Mouse (Mus musculus) heart, embryonic 13.5 days (tissue): ENCODE results near the gene Vrk1. TPM values are rescaled to one million over a fixed set of nuclear protein-coding genes. Genes with fewer than 3 reads are reported as not detected.
A peak's percentile ranks its signal among the peaks of the same experiment; 100 is the strongest.

Source experiments
- ATAC-seq: fragments of 200-750 bp; cut with Nextera tagmentation; 2 replicates; pipeline ENCODE4 v1.8.0; 2017; ENCODE audit warnings: moderate TSS enrichment; ENCODE audit not compliant: insufficient number of reproducible peaks, low FRiP score, low TSS enrichment; ENCODE audit errors: extremely low read depth
- H3K27ac ChIP-seq: fragments of 300-500 bp; sonication (generic); replicated peaks from 2 replicates; pipeline ENCODE4 v1.5.1; 2015; ENCODE audit warnings: moderate library complexity, mild to moderate bottlenecking, inconsistent platforms
- H3K27me3 ChIP-seq: fragments of 300-500 bp; sonication (generic); replicated peaks from 2 replicates; pipeline ENCODE4 v1.6.1; 2015; ENCODE audit warnings: mild to moderate bottlenecking, inconsistent platforms
- H3K36me3 ChIP-seq: fragments of 300-500 bp; sonication (generic); 2 replicates; pipeline ENCODE4 v1.6.1; 2015; ENCODE audit warnings: mild to moderate bottlenecking, inconsistent platforms
- H3K4me1 ChIP-seq: fragments of 300-500 bp; sonication (generic); 2 replicates; pipeline ENCODE4 v1.6.1; 2015; ENCODE audit warnings: inconsistent platforms
- H3K4me2 ChIP-seq: fragments of 300-500 bp; sonication (generic); 2 replicates; pipeline ENCODE4 v1.6.1; 2015; ENCODE audit warnings: inconsistent platforms, mild to moderate bottlenecking, moderate library complexity
- H3K4me3 ChIP-seq: fragments of 300-500 bp; sonication (generic); 2 replicates; pipeline ENCODE4 v1.5.1; 2015; ENCODE audit warnings: moderate library complexity, mild to moderate bottlenecking, inconsistent platforms
- H3K9ac ChIP-seq: fragments of 300-500 bp; sonication (generic); 2 replicates; pipeline ENCODE4 v1.6.1; 2015; ENCODE audit warnings: inconsistent platforms, mild to moderate bottlenecking, moderate library complexity
- H3K9me3 ChIP-seq: fragments of 300-500 bp; sonication (generic); 2 replicates; pipeline ENCODE4 v1.6.1; 2016; ENCODE audit warnings: inconsistent platforms
- WGBS: fragments of 180-500 bp; shearing (Covaris S2); methylation state at CpG from one replicate; pipeline ENCODE4 v1.1.7; 2015; ENCODE audit warnings: mixed read lengths; 5-methylcytosine and 5-hydroxymethylcytosine counted together
- polyA plus RNA-seq: library from polyadenylated mRNA; unstranded; fragments of >200 nt; fragmentation: Nextera tagmentation; extraction: Ambion mirVana; gene quantifications from 2 replicates; pipeline ENCODE4 v1.2.1, GENCODE M21; 2015

The Vrk1 gene
- polyA plus RNA-seq, 1 experiment from 2014 or later, result 41.4 TPM

DNA sequence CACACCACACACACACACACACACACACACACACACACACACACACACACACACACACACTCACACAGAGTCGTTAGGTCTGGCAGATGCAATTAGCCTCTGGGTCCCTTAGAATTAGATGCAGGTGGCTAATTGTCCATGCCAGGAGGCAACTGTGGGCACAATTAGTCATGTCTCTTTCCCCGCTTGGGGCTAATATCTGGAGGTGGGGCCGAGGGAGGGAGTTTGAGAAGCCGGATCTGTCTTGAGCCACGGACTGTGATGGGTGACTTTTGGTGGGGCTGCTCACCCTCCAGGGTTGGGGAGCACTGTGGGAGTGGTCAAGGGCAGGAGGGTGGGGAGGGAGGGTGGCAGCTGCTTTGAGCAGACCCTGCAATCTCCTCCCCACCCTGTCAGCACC lies 35.9 kb upstream of the Vrk1 start:
- 0 out of 2 replicates have a peak, but pooled peaks cover 5% of the 10 kb centered on the region for H3K9me3 ChIP-seq
- H3K4me2 ChIP-seq, result no peak overlapping the region
- no peak overlapping the region for H3K9ac ChIP-seq
- H3K4me1 ChIP-seq, result no peaks in the 10 kb centered on the region
- no peaks in the 10 kb centered on the region for H3K36me3 ChIP-seq
- no peak overlapping the region for H3K27ac ChIP-seq
- WGBS, result 66% methylated on average over 5 of the region's 5 CpGs
- ATAC-seq, result no peak
- H3K27me3 ChIP-seq, result 0 out of 2 replicates have a peak, but pooled peaks cover 4% of the 10 kb centered on the region
- no peak overlapping the region for H3K4me3 ChIP-seq

GRCm38 (mm10) chr12:105981121-105981973 lies 28.7 kb upstream of the Vrk1 start:
- Histone ChIP-seq H3K9ac (peak overlapping the region; percentile 62), H3K4me1 (peaks cover 6% of the 10 kb centered on the region; the same call in 1 of the 2 replicates), H3K27ac (no peak overlapping the region; the same call in 1 of the 2 replicates), H3K27me3 (0 out of 2 replicates have a peak, but pooled peaks cover 2% of the 10 kb centered on the region), H3K4me3 (peak overlapping the region; percentile 32), H3K36me3 (no peaks in the 10 kb centered on the region), H3K4me2 (peak overlapping the region; percentile 61), H3K9me3 (peaks cover 13% of the 10 kb centered on the region)
- 10% methylated on average over 11 of the region's 16 CpGs for WGBS
- ATAC-seq, result no peak

GRCm38 (mm10) chr12:105981974-105982305 lies 28.1 kb upstream of the Vrk1 start:
- 0 out of 2 replicates have a peak, but pooled peaks cover 2% of the 10 kb centered on the region for H3K27me3 ChIP-seq
- H3K36me3 ChIP-seq, result no peaks in the 10 kb centered on the region
- H3K4me3 ChIP-seq, result peak overlapping the region; percentile 32
- ATAC-seq, result no peak
- WGBS, result 77% methylated on average over 7 of the region's 7 CpGs
- no peak overlapping the region for H3K27ac ChIP-seq
- H3K9me3 ChIP-seq, result peaks cover 13% of the 10 kb centered on the region
- H3K4me2 ChIP-seq, result peak overlapping the region; percentile 61; the same call in 1 of the 2 replicates
- H3K4me1 ChIP-seq, result peaks cover 6% of the 10 kb centered on the region; the same call in 1 of the 2 replicates
- H3K9ac ChIP-seq, result no peak overlapping the region

DNA sequence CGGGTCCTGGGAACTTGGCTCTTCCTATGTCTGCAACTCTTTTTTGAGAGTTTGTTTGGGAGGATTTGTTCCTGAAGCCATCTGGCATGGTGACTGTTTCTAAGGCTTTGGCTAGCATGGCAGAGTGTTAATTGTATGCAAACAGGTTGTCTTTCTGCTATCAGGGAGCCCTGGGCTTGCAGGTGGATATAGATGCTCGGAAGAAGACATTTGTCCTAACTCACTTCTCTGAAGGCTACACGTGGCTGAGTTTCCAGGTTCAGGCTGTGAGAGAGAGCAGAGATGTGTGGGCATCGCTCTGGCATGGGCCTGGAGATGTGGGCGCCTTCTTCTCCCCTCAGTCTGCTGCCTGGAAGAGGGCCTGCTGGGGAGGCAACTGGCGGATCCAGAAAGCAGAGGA lies 27.4 kb upstream of the Vrk1 start:
- H3K9me3 ChIP-seq, result peaks cover 13% of the 10 kb centered on the region
- 0 out of 2 replicates have a peak, but pooled peaks cover 2% of the 10 kb centered on the region for H3K27me3 ChIP-seq
- no peak overlapping the region for H3K4me3 ChIP-seq
- ATAC-seq, result no peak
- H3K4me2 ChIP-seq, result no peak overlapping the region
- no peaks in the 10 kb centered on the region for H3K36me3 ChIP-seq
- H3K27ac ChIP-seq, result no peak overlapping the region
- H3K9ac ChIP-seq, result no peak overlapping the region
- H3K4me1 ChIP-seq, result peaks cover 6% of the 10 kb centered on the region; the same call in 1 of the 2 replicates
- 79% methylated on average over 6 of the region's 6 CpGs for WGBS

DNA sequence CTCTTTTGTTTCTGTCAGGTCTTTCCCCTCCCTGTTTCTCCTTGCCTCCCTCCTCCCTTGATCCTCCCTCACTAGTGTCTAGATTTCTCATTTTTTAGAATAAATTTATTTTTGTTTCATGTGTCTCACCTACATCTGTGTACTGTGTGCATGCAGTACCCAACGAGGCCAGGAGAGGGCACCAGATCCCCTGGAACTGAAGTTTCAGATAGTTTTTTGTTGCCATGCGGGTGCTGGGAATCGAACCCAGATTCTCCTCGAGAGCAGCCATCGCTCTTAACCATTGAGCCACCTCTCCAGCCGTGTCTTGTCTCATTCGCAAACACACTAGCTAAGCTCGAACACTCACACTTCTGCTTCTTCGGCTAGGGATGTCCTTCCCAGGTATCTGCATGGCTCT lies 26.5 kb upstream of the Vrk1 start:
- no peak overlapping the region for H3K27ac ChIP-seq
- WGBS, result 83% methylated on average over 9 of the region's 9 CpGs
- H3K4me3 ChIP-seq, result no peak overlapping the region
- no peak overlapping the region for H3K4me2 ChIP-seq
- H3K9me3 ChIP-seq, result peaks cover 13% of the 10 kb centered on the region
- 0 out of 2 replicates have a peak, but pooled peaks cover 2% of the 10 kb centered on the region for H3K27me3 ChIP-seq
- no peak overlapping the region for H3K9ac ChIP-seq
- no peaks in the 10 kb centered on the region for H3K36me3 ChIP-seq
- no peak for ATAC-seq
- H3K4me1 ChIP-seq, result peaks cover 6% of the 10 kb centered on the region; the same call in 1 of the 2 replicates

- Histone ChIP-seq H3K4me2 (no peak overlapping the region), H3K4me1 (peaks cover 5% of the 10 kb centered on the region), H3K9me3 (peaks cover 10% of the 10 kb centered on the region), H3K27me3 (no peaks in the 10 kb centered on the region), H3K27ac (no peak overlapping the region), H3K9ac (no peak overlapping the region), H3K36me3 (no peaks in the 10 kb centered on the region), H3K4me3 (no peak overlapping the region)
- WGBS, result 74% methylated on average over 4 of the region's 4 CpGs
- no peak for ATAC-seq
Measured at GRCm38 (mm10) chr12:105988434-105988833, 21.6 kb upstream of the Vrk1 start.

- H3K9me3 ChIP-seq, result no peaks in the 10 kb centered on the region
- no peak overlapping the region for H3K4me3 ChIP-seq
- peaks cover 6% of the 10 kb centered on the region for H3K27me3 ChIP-seq
- ATAC-seq, result no peak
- 55% methylated on average over 5 of the region's 5 CpGs for WGBS
- H3K4me2 ChIP-seq, result no peak overlapping the region
- no peaks in the 10 kb centered on the region for H3K36me3 ChIP-seq
- no peak overlapping the region for H3K9ac ChIP-seq
- H3K27ac ChIP-seq, result no peak overlapping the region
- peaks cover 7% of the 10 kb centered on the region for H3K4me1 ChIP-seq
Measured at GRCm38 (mm10) chr12:105992756-105993155, 17.3 kb upstream of the Vrk1 start.

DNA sequence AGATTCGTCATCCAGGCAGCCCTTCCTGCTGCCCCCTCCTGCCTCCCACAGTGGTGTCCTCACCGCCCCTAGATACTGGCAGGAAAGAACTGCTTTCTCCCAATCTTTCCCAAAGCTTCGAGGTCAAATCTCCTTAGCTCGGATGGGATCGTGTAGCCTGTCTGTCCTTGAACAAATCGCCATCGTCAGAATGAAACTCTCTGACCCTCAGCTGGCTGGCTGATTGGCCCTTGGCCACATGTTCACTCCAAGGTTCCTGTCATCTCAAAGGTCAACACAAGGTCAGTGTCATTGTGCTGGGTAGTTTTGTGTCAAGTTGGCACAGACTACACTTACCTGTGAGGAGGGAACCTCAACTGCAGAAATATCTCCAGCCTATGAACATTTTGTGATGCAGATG lies 16.7 kb upstream of the Vrk1 start:
- Histone ChIP-seq H3K27me3 (peaks cover 6% of the 10 kb centered on the region), H3K9ac (no peak overlapping the region), H3K27ac (no peak overlapping the region), H3K4me1 (peaks cover 7% of the 10 kb centered on the region), H3K36me3 (no peaks in the 10 kb centered on the region), H3K9me3 (no peaks in the 10 kb centered on the region), H3K4me3 (no peak overlapping the region), H3K4me2 (no peak overlapping the region)
- ATAC-seq, result no peak
- WGBS, result 39% methylated on average over 7 of the region's 7 CpGs

DNA sequence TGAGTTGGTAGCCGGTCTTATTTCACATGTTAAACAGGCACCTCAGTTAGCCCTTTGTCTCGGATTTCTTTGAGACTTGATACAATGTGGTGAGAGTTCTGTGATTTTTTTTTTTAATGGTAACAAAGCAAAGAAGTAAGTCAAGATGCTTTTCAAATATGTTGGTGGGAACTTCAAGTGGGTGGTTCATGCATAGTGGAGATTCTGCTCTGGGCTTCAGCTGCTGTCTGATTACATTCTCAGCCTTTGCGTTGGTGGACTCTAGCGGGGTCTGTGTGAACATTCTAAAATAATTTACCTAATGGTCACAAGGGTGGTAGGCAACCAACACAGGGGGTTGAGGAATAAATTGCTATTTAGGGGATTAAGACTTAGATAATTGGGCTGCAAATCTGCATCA lies 14.1 kb upstream of the Vrk1 start:
- Histone ChIP-seq H3K9ac (no peak overlapping the region), H3K9me3 (no peaks in the 10 kb centered on the region), H3K27ac (no peak overlapping the region), H3K36me3 (no peaks in the 10 kb centered on the region), H3K4me1 (peaks cover 7% of the 10 kb centered on the region), H3K4me2 (no peak overlapping the region), H3K4me3 (no peak overlapping the region), H3K27me3 (peaks cover 6% of the 10 kb centered on the region)
- 64% methylated on average over 4 of the region's 4 CpGs for WGBS
- ATAC-seq, result no peak

DNA sequence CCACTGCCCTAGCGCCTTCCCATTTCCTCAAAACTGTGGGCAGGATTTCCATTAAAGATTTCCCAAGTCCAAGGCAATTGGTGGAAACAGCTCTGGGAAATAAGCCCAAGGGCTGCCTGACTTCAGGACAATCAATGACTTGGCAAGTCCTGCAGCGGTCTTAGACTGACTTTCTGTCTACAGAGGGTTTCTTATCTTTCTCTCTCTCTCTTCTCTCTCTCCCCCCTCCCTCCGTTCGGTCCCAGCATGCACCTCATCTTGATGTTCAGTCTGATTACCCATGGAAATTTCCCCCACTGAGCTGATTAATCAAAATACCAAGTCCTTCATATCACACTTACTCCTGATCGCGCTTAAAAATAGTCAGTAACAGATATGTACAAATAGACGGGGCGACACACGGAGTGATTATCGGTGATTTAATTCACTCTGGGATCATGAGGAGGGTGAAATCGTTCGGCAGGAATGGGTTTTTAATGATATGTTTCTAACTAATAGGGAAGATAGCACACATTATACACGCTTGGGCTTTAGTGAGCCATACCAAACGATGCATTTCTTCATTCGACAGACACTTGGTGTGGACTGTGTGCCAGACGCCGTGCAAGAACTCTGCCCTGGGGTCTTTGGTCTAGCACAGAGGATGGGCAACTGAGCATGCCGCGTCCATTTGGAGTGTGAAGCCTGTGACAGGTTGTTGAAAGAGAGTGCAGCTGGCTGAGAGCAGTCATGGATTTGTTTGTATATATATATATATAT lies 12.8 kb upstream of the Vrk1 start:
- Histone ChIP-seq H3K27ac (no peak overlapping the region), H3K9ac (no peak overlapping the region), H3K9me3 (no peaks in the 10 kb centered on the region), H3K36me3 (no peaks in the 10 kb centered on the region), H3K4me1 (peaks cover 7% of the 10 kb centered on the region), H3K27me3 (peaks cover 6% of the 10 kb centered on the region), H3K4me2 (no peak overlapping the region), H3K4me3 (no peak overlapping the region)
- 74% methylated on average over 19 of the region's 19 CpGs for WGBS
- no peak for ATAC-seq

DNA sequence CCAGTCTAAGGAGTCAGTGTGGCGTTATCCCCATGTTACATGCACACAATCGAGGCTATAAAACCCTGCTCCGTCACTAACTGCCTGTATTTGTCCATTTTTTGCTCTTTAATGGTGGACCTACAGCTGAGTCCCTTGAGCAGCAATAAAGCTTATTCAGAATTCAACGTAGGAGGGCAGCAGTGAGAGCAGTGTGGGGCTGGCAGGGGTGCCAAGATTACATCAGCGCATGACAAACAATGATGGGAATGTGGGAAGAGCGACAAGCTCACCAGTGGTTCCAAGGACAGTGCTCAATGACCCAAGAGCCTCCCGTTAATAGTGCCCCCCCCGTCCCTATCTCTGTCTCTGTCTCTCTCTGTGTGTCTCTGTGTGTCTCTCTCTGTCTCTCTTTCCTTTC lies 8.3 kb upstream of the Vrk1 start:
- Histone ChIP-seq H3K27me3 (no peaks in the 10 kb centered on the region), H3K4me1 (no peaks in the 10 kb centered on the region), H3K27ac (no peak overlapping the region), H3K4me2 (no peak overlapping the region), H3K9ac (no peak overlapping the region), H3K4me3 (no peak overlapping the region), H3K36me3 (no peaks in the 10 kb centered on the region), H3K9me3 (no peaks in the 10 kb centered on the region)
- 69% methylated on average over 8 of the region's 8 CpGs for WGBS
- no peak for ATAC-seq
